Mouse (Mus musculus) MEL (cell line): ENCODE measurements around the gene Grin2d. TPM values are rescaled to one million over a fixed set of nuclear protein-coding genes. Genes with fewer than 3 reads are reported as not detected.

Experiments
- DNase-seq: peaks from one replicate; pipeline ENCODE4 v3.0.0; 2011; ENCODE audit warnings: low read depth, low spot score
- H3K27ac ChIP-seq: 2 replicates; pipeline ENCODE4 v1.5.1; 2012; ENCODE audit warnings: low read depth, mild to moderate bottlenecking, control low read depth, low read length, moderate library complexity; ENCODE audit not compliant: control insufficient read depth
- H3K27me3 ChIP-seq, 2 experiments: fragments of 150-350 bp in 1 of 2; sonication (generic) in 1 of 2; 2 replicates each; pipeline ENCODE4 v1.6.1; 2012; ENCODE audit warnings: low read length in 2 of 2, mild to moderate bottlenecking in 2 of 2, improper control_type of control experiment in 1 of 2, moderate library complexity in 1 of 2; ENCODE audit not compliant: insufficient read depth in 2 of 2, control insufficient read depth in 1 of 2
- H3K36me3 ChIP-seq, 2 experiments: 2 replicates each; pipeline ENCODE4 v1.6.1; 2012 to 2014; ENCODE audit warnings: low read length in 2 of 2, improper control_type of control experiment in 1 of 2, inconsistent platforms in 1 of 2, mild to moderate bottlenecking in 1 of 2; ENCODE audit not compliant: insufficient read depth in 2 of 2, control insufficient read depth in 1 of 2
- H3K4me1 ChIP-seq, 2 experiments: fragments of 150-350 bp in 1 of 2; sonication (generic) in 1 of 2; 2 replicates each; pipeline ENCODE4 v1.6.1; 2012; ENCODE audit warnings: low read length in 2 of 2, improper control_type of control experiment in 1 of 2, mild to moderate bottlenecking in 1 of 2; ENCODE audit not compliant: insufficient read depth in 2 of 2, control insufficient read depth in 1 of 2
- H3K4me3 ChIP-seq, 2 experiments: fragments of 150-350 bp in 1 of 2; sonication (generic) in 1 of 2; 2 replicates each; pipeline ENCODE4 v1.5.1; 2012; ENCODE audit warnings: low read depth in 2 of 2, low read length in 2 of 2, mild to moderate bottlenecking in 2 of 2, moderate library complexity in 2 of 2, control low read depth in 1 of 2, improper control_type of control experiment in 1 of 2; ENCODE audit not compliant: control insufficient read depth in 1 of 2, insufficient read depth in 1 of 2
- H3K79me2 ChIP-seq: 2 replicates; pipeline ENCODE4 v1.6.1; 2012; ENCODE audit warnings: mild to moderate bottlenecking, low read length, moderate library complexity; ENCODE audit not compliant: control insufficient read depth, poor library complexity, insufficient read depth
- H3K9ac ChIP-seq: 2 replicates; pipeline ENCODE4 v1.6.1; 2012; ENCODE audit warnings: low read depth, mild to moderate bottlenecking, control low read depth, low read length, moderate library complexity; ENCODE audit not compliant: control insufficient read depth, poor library complexity, severe bottlenecking
- H3K9me3 ChIP-seq: fragments of 150-350 bp; sonication (generic); replicated peaks from 2 replicates; pipeline ENCODE4 v1.6.1; 2012; ENCODE audit warnings: mild to moderate bottlenecking, low read length, improper control_type of control experiment, moderate library complexity; ENCODE audit not compliant: insufficient read depth
- BHLHE40 ChIP-seq: IDR thresholded peaks from 2 replicates; pipeline ENCODE4 v1.6.1; 2012; ENCODE audit warnings: low read depth, mild to moderate bottlenecking, inconsistent platforms, low read length, improper control_type of control experiment, borderline replicate concordance
- CHD1 ChIP-seq: IDR thresholded peaks from 2 replicates; pipeline ENCODE4 v1.6.1; 2012; ENCODE audit warnings: low read depth, mild to moderate bottlenecking, inconsistent platforms, low read length, improper control_type of control experiment
- CTCF ChIP-seq, 3 experiments: IDR thresholded peaks in 2 of 3; conservative IDR thresholded peaks in 1 of 3; 2 replicates each; pipeline ENCODE4 v1.5.1; 2011 to 2012; ENCODE audit warnings: low read length in 3 of 3, low read depth in 2 of 3, mild to moderate bottlenecking in 2 of 3, improper control_type of control experiment in 1 of 3, inconsistent platforms in 1 of 3, mixed read lengths in 1 of 3, moderate library complexity in 1 of 3; ENCODE audit not compliant: control insufficient read depth in 1 of 3, insufficient read depth in 1 of 3, poor library complexity in 1 of 3, severe bottlenecking in 1 of 3
- E2F4 ChIP-seq: IDR thresholded peaks from 2 replicates; pipeline ENCODE4 v1.6.1; 2011; ENCODE audit warnings: low read depth, low read length, improper control_type of control experiment, borderline replicate concordance
- ETS1 ChIP-seq: IDR thresholded peaks from 2 replicates; pipeline ENCODE4 v1.6.1; 2012; ENCODE audit warnings: low read depth, mild to moderate bottlenecking, inconsistent platforms, low read length, improper control_type of control experiment, moderate library complexity
- JUND ChIP-seq: IDR thresholded peaks from 2 replicates; pipeline ENCODE4 v1.6.1; 2011; ENCODE audit warnings: low read depth, mild to moderate bottlenecking, improper control_type of control experiment, low read length
- MAX ChIP-seq: IDR thresholded peaks from 2 replicates; pipeline ENCODE4 v1.6.1; 2011; ENCODE audit warnings: low read length, improper control_type of control experiment
- MYB ChIP-seq: IDR thresholded peaks from 2 replicates; pipeline ENCODE4 v1.6.1; 2011; ENCODE audit warnings: mild to moderate bottlenecking, low read depth, low read length, improper control_type of control experiment
- POLR2A ChIP-seq, 2 experiments: IDR thresholded peaks; 2 replicates each; pipeline ENCODE4 v1.6.1; 2011 to 2012; ENCODE audit warnings: low read length in 2 of 2, mild to moderate bottlenecking in 2 of 2, control low read depth in 1 of 2, improper control_type of control experiment in 1 of 2, low read depth in 1 of 2, moderate library complexity in 1 of 2; ENCODE audit not compliant: control insufficient read depth in 1 of 2, insufficient read depth in 1 of 2, poor library complexity in 1 of 2
- POLR2AphosphoS2 ChIP-seq: IDR thresholded peaks from 2 replicates; pipeline ENCODE4 v1.6.1; 2011; ENCODE audit warnings: low read length, improper control_type of control experiment
- POLR2AphosphoS5 ChIP-seq: IDR thresholded peaks from 2 replicates; pipeline ENCODE4 v1.6.1; 2012; ENCODE audit warnings: low read depth, borderline replicate concordance, mild to moderate bottlenecking, inconsistent platforms, low read length, moderate library complexity, mixed read lengths
- RAD21 ChIP-seq: IDR thresholded peaks from 2 replicates; pipeline ENCODE4 v1.6.1; 2011; ENCODE audit warnings: mild to moderate bottlenecking, low read depth, low read length, improper control_type of control experiment
- RCOR1 ChIP-seq: IDR thresholded peaks from 2 replicates; pipeline ENCODE4 v1.6.1; 2012; ENCODE audit warnings: low read depth, mild to moderate bottlenecking, inconsistent platforms, low read length, improper control_type of control experiment
- TAL1 ChIP-seq: IDR thresholded peaks from 2 replicates; pipeline ENCODE4 v1.6.1; 2012; ENCODE audit warnings: mild to moderate bottlenecking, inconsistent platforms, low read length, moderate library complexity, mixed read lengths
- TBP ChIP-seq: IDR thresholded peaks from 2 replicates; pipeline ENCODE4 v1.8.0; 2011; ENCODE audit warnings: low read depth, low read length, improper control_type of control experiment
- UBTF ChIP-seq: IDR thresholded peaks from 2 replicates; pipeline ENCODE4 v1.6.1; 2012; ENCODE audit warnings: low read depth, mild to moderate bottlenecking, inconsistent platforms, low read length, improper control_type of control experiment, moderate library complexity, borderline replicate concordance; ENCODE audit not compliant: insufficient read depth
- USF1 ChIP-seq: IDR thresholded peaks from 2 replicates; pipeline ENCODE4 v1.6.1; 2014; ENCODE audit warnings: low read depth, mild to moderate bottlenecking, inconsistent platforms, low read length, improper control_type of control experiment, moderate library complexity
- ZC3H11A ChIP-seq: IDR thresholded peaks from 2 replicates; pipeline ENCODE4 v1.6.1; 2012; ENCODE audit warnings: low read depth, mild to moderate bottlenecking, inconsistent platforms, low read length, improper control_type of control experiment
- ZMIZ1 ChIP-seq: IDR thresholded peaks from 2 replicates; pipeline ENCODE4 v1.6.1; 2012; ENCODE audit warnings: low read depth, mild to moderate bottlenecking, inconsistent platforms, low read length, improper control_type of control experiment, moderate library complexity
- ZNF384 ChIP-seq: IDR thresholded peaks from 2 replicates; pipeline ENCODE4 v1.6.1; 2012; ENCODE audit warnings: low read depth, mild to moderate bottlenecking, inconsistent platforms, low read length, improper control_type of control experiment
- polyA plus RNA-seq, 2 experiments: library from polyadenylated mRNA; stranded (reverse) in 1 of 2; unstranded in 1 of 2; fragments of >175 nt in 1 of 2; fragments of >200 nt in 1 of 2; gene quantifications; 2 replicates each; pipeline versions ENCODE4 v1.2.1 to v1.2.4; 2012; ENCODE audit warnings: low replicate concordance in 2 of 2, low read depth in 1 of 2; ENCODE audit not compliant: insufficient read length in 2 of 2, insufficient read depth in 1 of 2, missing spikeins in 1 of 2
- total RNA-seq: library from RNA; depleted of rRNA; stranded (reverse); fragments of 300-350 nt; gene quantifications from 2 replicates; pipeline ENCODE4 v1.2.3, GENCODE M21; 2012

The Grin2d gene
- total and polyA plus RNA-seq, 3 experiments: 0.19 to 0.57 TPM; not detected in 1

DNA sequence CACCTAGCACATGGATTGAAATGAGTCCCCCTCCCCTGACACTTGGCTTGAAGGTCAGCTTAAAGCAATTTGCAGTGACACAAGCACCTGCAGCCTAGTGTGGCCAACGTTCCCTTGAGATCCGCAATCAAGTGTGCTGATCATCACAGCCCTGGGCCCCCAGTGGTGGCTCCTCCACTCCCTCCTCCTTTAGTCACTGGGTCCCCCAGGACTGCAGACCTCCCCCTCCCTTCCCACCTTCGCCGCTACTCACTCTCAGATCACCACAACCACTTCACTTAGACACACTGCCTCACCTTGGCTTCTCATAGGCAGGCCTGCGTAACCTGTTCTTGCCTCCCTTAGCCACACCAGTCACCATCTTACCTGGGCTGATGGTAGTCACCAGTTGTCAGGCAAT lies 72.2 kb downstream of the Grin2d start:
- TF ChIP-seq POLR2AphosphoS2: peak; percentile 34; the same call in 1 of the 2 replicates
- no peak for TF ChIP-seq TBP
- H3K4me1 ChIP-seq: no peaks in the 10 kb centered on the region
- no peak overlapping the region for H3K4me3 ChIP-seq
- DNase-seq: no peak
- H3K27me3 ChIP-seq: no peaks in the 10 kb centered on the region
- H3K27ac ChIP-seq: no peak overlapping the region
- H3K36me3 ChIP-seq: peaks cover 0 to 6% of the 10 kb centered on the region in 2 experiments; a peak in 2 of 4 replicates
- H3K79me2 ChIP-seq: no peaks in the 10 kb centered on the region; the same call in 1 of the 2 replicates
- no peak overlapping the region for H3K9ac ChIP-seq
- no peaks in the 10 kb centered on the region for H3K9me3 ChIP-seq

DNA sequence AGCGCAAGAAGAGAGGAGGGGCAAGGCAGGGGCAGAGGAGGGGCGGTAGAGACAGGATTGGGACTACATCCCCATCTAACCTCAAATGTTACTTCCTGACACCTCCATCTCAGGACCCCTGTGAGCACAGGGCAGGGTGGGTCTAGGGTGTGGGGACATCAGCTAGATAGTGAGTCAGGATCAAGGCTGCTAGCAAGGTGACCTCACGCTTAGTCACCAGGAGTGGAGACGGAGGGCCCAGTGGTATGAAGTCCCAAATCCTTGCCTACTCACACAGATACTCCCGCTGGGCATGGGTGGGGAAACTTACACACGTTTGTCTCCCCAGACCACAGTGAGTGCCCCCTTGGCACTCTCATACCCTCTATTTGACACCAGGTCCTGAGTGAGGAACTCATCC lies 75.6 kb downstream of the Grin2d start:
- H3K4me1 ChIP-seq: peaks cover 5 to 6% of the 10 kb centered on the region in 2 experiments; a peak in 2 of 4 replicates
- no peak overlapping the region for H3K27ac ChIP-seq
- H3K36me3 ChIP-seq: no peaks in the 10 kb centered on the region
- TF ChIP-seq ZC3H11A (no peak), UBTF (no peak), RCOR1 (no peak), RAD21 (no peak), USF1 (no peak), ETS1 (no peak), CHD1 (no peak), POLR2AphosphoS5 (no peak), MAX (no peak), ZNF384 (no peak), E2F4 (no peak), POLR2A (IDR thresholded peaks at IDR 0.05; ENCODE audit: control insufficient read depth in 1 of 2, insufficient read depth in 1 of 2, low read depth in 1 of 2, low read length in 2 of 2, poor library complexity in 1 of 2) (no peak), JUND (no peak), ZMIZ1 (no peak), TBP (no peak), CTCF (IDR thresholded peaks at IDR 0.05 in 2 of 3, conservative IDR thresholded peaks at IDR 0.05 in 1 of 3; ENCODE audit: control insufficient read depth in 1 of 3, insufficient read depth in 1 of 3, low read depth in 2 of 3, low read length in 3 of 3, poor library complexity in 1 of 3, severe bottlenecking in 1 of 3) (no peak), TAL1 (no peak), MYB (no peak), BHLHE40 (no peak)
- no peak for DNase-seq
- no peak overlapping the region for H3K9ac ChIP-seq
- no peaks in the 10 kb centered on the region for H3K9me3 ChIP-seq
- H3K4me3 ChIP-seq: no peak overlapping the region
- no peaks in the 10 kb centered on the region; the same call in 1 of the 2 replicates for H3K79me2 ChIP-seq
- no peaks in the 10 kb centered on the region for H3K27me3 ChIP-seq
